Mouse (Mus musculus): Measurements from ENCODE around the gene Pafah1b1. TPM values are rescaled to one million over a fixed set of nuclear protein-coding genes. Genes with fewer than 3 reads are reported as not detected.

The Pafah1b1 gene
- polyA plus RNA-seq (2015; fragmentation: Nextera tagmentation; extraction: Ambion mirVana), result 48.9 and 51.2 TPM in 2 replicates

- H3K9me3 ChIP-seq (ENCODE audit: control insufficient read depth, low read length), result no peaks in the 10 kb centered on the region
- no peaks in the 10 kb centered on the region for H3K36me3 ChIP-seq (ENCODE audit: control insufficient read depth, insufficient read depth)
- H3K4me2 ChIP-seq (ENCODE audit: low read length), result peak within 1 kb of the TSS; percentile 86
- H3K27me3 ChIP-seq (replicated peaks; ENCODE audit: control insufficient read depth, insufficient read depth, low read length), result no peaks in the 10 kb centered on the region
- peak within 1 kb of the TSS; percentile 97 for H3K9ac ChIP-seq (replicated peaks; ENCODE audit: low read depth, low read length)
- peak; percentile 98 for ATAC-seq
- peak within 1 kb of the TSS; percentile 100 for H3K27ac ChIP-seq (ENCODE audit: low read length)
- H3K4me1 ChIP-seq (replicated peaks; ENCODE audit: control insufficient read depth, insufficient read depth, low read length), result peaks cover 21% of the 10 kb centered on the region
- peak within 1 kb of the TSS; percentile 61 for H3K4me3 ChIP-seq (replicated peaks; ENCODE audit: low read length)
- 0% methylated on average over 38 of the region's 56 CpGs for WGBS
Observed at GRCm38 (mm10) chr11:74724235-74724791, at the start of gene Pafah1b1. Gene Pafah1b1 (minus strand): TSS chr11:74724670.

- no peak overlapping the region for H3K4me2 ChIP-seq (ENCODE audit: low read length)
- H3K9ac ChIP-seq (replicated peaks; ENCODE audit: low read depth, low read length), result no peak overlapping the region
- WGBS, result 92% methylated on average over 2 of the region's 2 CpGs
- H3K4me3 ChIP-seq (replicated peaks; ENCODE audit: low read length), result no peak overlapping the region
- peaks cover 20% of the 10 kb centered on the region for H3K36me3 ChIP-seq (ENCODE audit: control insufficient read depth, insufficient read depth)
- no peak overlapping the region for H3K27ac ChIP-seq (ENCODE audit: low read length)
- peaks cover 15% of the 10 kb centered on the region for H3K4me1 ChIP-seq (replicated peaks; ENCODE audit: control insufficient read depth, insufficient read depth, low read length)
- ATAC-seq, result no peak
- no peaks in the 10 kb centered on the region for H3K27me3 ChIP-seq (replicated peaks; ENCODE audit: control insufficient read depth, insufficient read depth, low read length)
- H3K9me3 ChIP-seq (ENCODE audit: control insufficient read depth, low read length), result no peaks in the 10 kb centered on the region
Observed at GRCm38 (mm10) chr11:74772386-74772785, 47.9 kb upstream of the Pafah1b1 start.

GRCm38 (mm10) chr11:74771650-74772049 lies 47.2 kb upstream of the Pafah1b1 start:
- 68% methylated on average over 4 of the region's 4 CpGs for WGBS
- no peak for ATAC-seq
- H3K4me3 ChIP-seq (replicated peaks; ENCODE audit: low read length), result peak overlapping the region; percentile 80
- no peaks in the 10 kb centered on the region for H3K27me3 ChIP-seq (replicated peaks; ENCODE audit: control insufficient read depth, insufficient read depth, low read length)
- peaks cover 20% of the 10 kb centered on the region for H3K36me3 ChIP-seq (ENCODE audit: control insufficient read depth, insufficient read depth)
- H3K9me3 ChIP-seq (ENCODE audit: control insufficient read depth, low read length), result no peaks in the 10 kb centered on the region
- H3K9ac ChIP-seq (replicated peaks; ENCODE audit: low read depth, low read length), result no peak overlapping the region
- H3K27ac ChIP-seq (ENCODE audit: low read length), result no peak overlapping the region
- peak overlapping the region; percentile 63 for H3K4me2 ChIP-seq (ENCODE audit: low read length)
- H3K4me1 ChIP-seq (replicated peaks; ENCODE audit: control insufficient read depth, insufficient read depth, low read length), result peaks cover 15% of the 10 kb centered on the region

GRCm38 (mm10) chr11:74771234-74771633 lies 46.8 kb upstream of the Pafah1b1 start:
- Histone ChIP-seq H3K9ac (replicated peaks; ENCODE audit: low read depth, low read length) (peak overlapping the region; percentile 81), H3K36me3 (ENCODE audit: control insufficient read depth, insufficient read depth) (peaks cover 20% of the 10 kb centered on the region), H3K4me2 (ENCODE audit: low read length) (peak overlapping the region; percentile 63), H3K27ac (ENCODE audit: low read length) (peak overlapping the region; percentile 90), H3K4me3 (replicated peaks; ENCODE audit: low read length) (peak overlapping the region; percentile 80), H3K27me3 (replicated peaks; ENCODE audit: control insufficient read depth, insufficient read depth, low read length) (no peaks in the 10 kb centered on the region), H3K9me3 (ENCODE audit: control insufficient read depth, low read length) (no peaks in the 10 kb centered on the region), H3K4me1 (replicated peaks; ENCODE audit: control insufficient read depth, insufficient read depth, low read length) (peaks cover 15% of the 10 kb centered on the region)
- ATAC-seq, result peak; percentile 4; the same call in 1 of the 2 replicates
- 12% methylated on average over 8 of the region's 8 CpGs for WGBS

GRCm38 (mm10) chr11:74770595-74771207 lies 46.2 kb upstream of the Pafah1b1 start, which contains the start of gene Mettl16:
Gene Mettl16 (plus strand): TSS chr11:74770830.
- peak within 1 kb of the TSS; percentile 81 for H3K9ac ChIP-seq (replicated peaks; ENCODE audit: low read depth, low read length)
- WGBS, result under 1% methylated on average over 43 of the region's 43 CpGs
- peak within 1 kb of the TSS; percentile 80 for H3K4me3 ChIP-seq (replicated peaks; ENCODE audit: low read length)
- ATAC-seq, result peak; percentile 97
- H3K27me3 ChIP-seq (replicated peaks; ENCODE audit: control insufficient read depth, insufficient read depth, low read length), result no peaks in the 10 kb centered on the region
- peaks cover 15% of the 10 kb centered on the region for H3K36me3 ChIP-seq (ENCODE audit: control insufficient read depth, insufficient read depth)
- H3K27ac ChIP-seq (ENCODE audit: low read length), result peak within 1 kb of the TSS; percentile 90
- peak within 1 kb of the TSS; percentile 63 for H3K4me2 ChIP-seq (ENCODE audit: low read length)
- peaks cover 15% of the 10 kb centered on the region for H3K4me1 ChIP-seq (replicated peaks; ENCODE audit: control insufficient read depth, insufficient read depth, low read length)
- H3K9me3 ChIP-seq (ENCODE audit: control insufficient read depth, low read length), result no peaks in the 10 kb centered on the region

- no peak for ATAC-seq
- Histone ChIP-seq H3K4me2 (ENCODE audit: low read length) (peak overlapping the region; percentile 58), H3K27me3 (replicated peaks; ENCODE audit: control insufficient read depth, insufficient read depth, low read length) (no peaks in the 10 kb centered on the region), H3K9ac (replicated peaks; ENCODE audit: low read depth, low read length) (peak overlapping the region; percentile 81), H3K4me1 (replicated peaks; ENCODE audit: control insufficient read depth, insufficient read depth, low read length) (peaks cover 15% of the 10 kb centered on the region), H3K36me3 (ENCODE audit: control insufficient read depth, insufficient read depth) (peaks cover 13% of the 10 kb centered on the region; the same call in 1 of the 2 replicates), H3K4me3 (replicated peaks; ENCODE audit: low read length) (peak overlapping the region; percentile 80), H3K27ac (ENCODE audit: low read length) (peak overlapping the region; percentile 84), H3K9me3 (ENCODE audit: control insufficient read depth, low read length) (no peaks in the 10 kb centered on the region)
- 77% methylated on average over 9 of the region's 9 CpGs for WGBS
Observed at GRCm38 (mm10) chr11:74770037-74770436, 45.6 kb upstream of the Pafah1b1 start.

GRCm38 (mm10) chr11:74768045-74768444 lies 43.6 kb upstream of the Pafah1b1 start:
- ATAC-seq, result no peak
- Histone ChIP-seq H3K4me3 (replicated peaks; ENCODE audit: low read length) (no peak overlapping the region), H3K4me2 (ENCODE audit: low read length) (no peak overlapping the region), H3K9me3 (ENCODE audit: control insufficient read depth, low read length) (no peaks in the 10 kb centered on the region), H3K27ac (ENCODE audit: low read length) (no peak overlapping the region), H3K27me3 (replicated peaks; ENCODE audit: control insufficient read depth, insufficient read depth, low read length) (no peaks in the 10 kb centered on the region), H3K36me3 (ENCODE audit: control insufficient read depth, insufficient read depth) (no peaks in the 10 kb centered on the region), H3K4me1 (replicated peaks; ENCODE audit: control insufficient read depth, insufficient read depth, low read length) (peaks cover 15% of the 10 kb centered on the region), H3K9ac (replicated peaks; ENCODE audit: low read depth, low read length) (no peak overlapping the region)
- WGBS, result 41% methylated on average over 6 of the region's 6 CpGs

GRCm38 (mm10) chr11:74767469-74767868 lies 43.0 kb upstream of the Pafah1b1 start:
- Histone ChIP-seq H3K27me3 (replicated peaks; ENCODE audit: control insufficient read depth, insufficient read depth, low read length) (no peaks in the 10 kb centered on the region), H3K4me1 (replicated peaks; ENCODE audit: control insufficient read depth, insufficient read depth, low read length) (peaks cover 14% of the 10 kb centered on the region), H3K27ac (ENCODE audit: low read length) (no peak overlapping the region), H3K4me2 (ENCODE audit: low read length) (no peak overlapping the region), H3K9ac (replicated peaks; ENCODE audit: low read depth, low read length) (no peak overlapping the region), H3K9me3 (ENCODE audit: control insufficient read depth, low read length) (no peaks in the 10 kb centered on the region), H3K36me3 (ENCODE audit: control insufficient read depth, insufficient read depth) (no peaks in the 10 kb centered on the region), H3K4me3 (replicated peaks; ENCODE audit: low read length) (no peak overlapping the region)
- WGBS, result 93% methylated on average over 4 of the region's 4 CpGs
- no peak for ATAC-seq

- WGBS, result 82% methylated on average over 10 of the region's 10 CpGs
- H3K4me3 ChIP-seq (replicated peaks; ENCODE audit: low read length), result no peak overlapping the region
- H3K9ac ChIP-seq (replicated peaks; ENCODE audit: low read depth, low read length), result no peak overlapping the region
- H3K9me3 ChIP-seq (ENCODE audit: control insufficient read depth, low read length), result no peaks in the 10 kb centered on the region
- H3K4me2 ChIP-seq (ENCODE audit: low read length), result no peak overlapping the region
- no peak overlapping the region for H3K27ac ChIP-seq (ENCODE audit: low read length)
- H3K27me3 ChIP-seq (replicated peaks; ENCODE audit: control insufficient read depth, insufficient read depth, low read length), result no peaks in the 10 kb centered on the region
- no peak for ATAC-seq
- H3K4me1 ChIP-seq (replicated peaks; ENCODE audit: control insufficient read depth, insufficient read depth, low read length), result no peaks in the 10 kb centered on the region
- no peaks in the 10 kb centered on the region for H3K36me3 ChIP-seq (ENCODE audit: control insufficient read depth, insufficient read depth)
Observed at GRCm38 (mm10) chr11:74763960-74764625, 39.6 kb upstream of the Pafah1b1 start.

Measured in forebrain, embryonic 16.5 days (tissue).